10 mouse cellular contexts compared by ENCODE assay signal in genomic region chr3:37938284-37938596, GRCm38 (mm10).
A peak's percentile ranks its signal among the peaks of the same experiment; 100 is the strongest.
DNase-seq lines count a peak whose midpoint lies in the region; ATAC-seq and TF ChIP-seq lines count a peak whose summit lies in the region.
"Had no signal": no experiment of that assay in that cellular context is flagged by ENCODE, and none has a peak within 500 bp of the region (broad histone marks: within the 10 kb centered on the region; RNA-seq: fewer than 3 reads in every experiment).

No protein-coding gene starts in this region.

- no peaks in the 10 kb centered on the region for H3K36me3 ChIP-seq in kidney, embryonic 16.5 days (ENCODE audit: insufficient read depth, low read length)
- H3K36me3 ChIP-seq in midbrain, embryonic 11.5 days (ENCODE audit: control insufficient read depth, insufficient read depth, low read length) = no peaks in the 10 kb centered on the region

- ATAC-seq in kidney, embryonic 16.5 days (ENCODE audit: low FRiP score, low TSS enrichment) = no peak
- ATAC-seq in midbrain, embryonic 11.5 days (ENCODE audit: low FRiP score) = no peak

- TF ChIP-seq POLR2A in lung, adult 2 months (IDR thresholded peaks at IDR 0.05; ENCODE audit: borderline replicate concordance, extremely low read depth, low read depth, low read length) = no peak

- DNase-seq in adrenal gland, adult 2 months = peak; percentile 36
- no peak for DNase-seq in adrenal gland, postnatal 25 days
- peak; percentile 34 to 74 for DNase-seq in lung, adult 18-20 months
- DNase-seq in lung, adult 2 months = no peak
- peak; percentile 63 for DNase-seq in skeletal muscle tissue, adult 2 months (ENCODE audit: low read depth, low spot score)
- no peak for DNase-seq in right cerebral cortex, postnatal 36 days (ENCODE audit: low spot score in 2 of 2)
- no peak for DNase-seq in midbrain, embryonic 11.5 days (ENCODE audit: low spot score, missing footprints)
- DNase-seq: cerebellum, postnatal 14 days; layer of hippocampus, adult 9-11 months had no signal

- TF ChIP-seq CTCF in lung, adult 2 months (IDR thresholded peaks at IDR 0.05; ENCODE audit: insufficient read depth, low read length) = no peak

- H3K27me3 ChIP-seq in kidney, embryonic 16.5 days (ENCODE audit: insufficient read depth, low read length) = no peaks in the 10 kb centered on the region
- H3K27me3 ChIP-seq in midbrain, embryonic 11.5 days (ENCODE audit: control insufficient read depth, insufficient read depth, low read length) = no peaks in the 10 kb centered on the region

- H3K4me2 ChIP-seq in kidney, embryonic 16.5 days (replicated peaks; ENCODE audit: low read depth, low read length) = 0 out of 2 replicates have a peak overlapping the region, but pooled peaks have one; percentile 5
- H3K4me2 ChIP-seq in midbrain, embryonic 11.5 days = no peak overlapping the region

- WGBS in lung, adult 2 months = 14% methylated on average over 3 of the region's 3 CpGs
- WGBS in kidney, embryonic 16.5 days = 16% methylated on average over 3 of the region's 3 CpGs
- WGBS in midbrain, embryonic 11.5 days = 76% methylated on average over 3 of the region's 3 CpGs

- H3K9ac ChIP-seq in kidney, embryonic 16.5 days (replicated peaks; ENCODE audit: low read length) = no peak overlapping the region
- H3K9ac ChIP-seq in midbrain, embryonic 11.5 days (ENCODE audit: low read length) = no peak overlapping the region

- peaks cover 15% of the 10 kb centered on the region for H3K4me1 ChIP-seq in lung, adult 2 months (ENCODE audit: control insufficient read depth, insufficient read depth, low read length)
- peaks cover 52% of the 10 kb centered on the region for H3K4me1 ChIP-seq in kidney, embryonic 16.5 days (ENCODE audit: insufficient read depth, low read length)
- no peaks in the 10 kb centered on the region for H3K4me1 ChIP-seq in midbrain, embryonic 11.5 days (ENCODE audit: control insufficient read depth, insufficient read depth, low read length)

- H3K27ac ChIP-seq in kidney, embryonic 16.5 days (ENCODE audit: low read length) = peak overlapping the region; percentile 94
- no peak overlapping the region for H3K27ac ChIP-seq in midbrain, embryonic 11.5 days (ENCODE audit: low read depth, low read length)

- no peak overlapping the region for H3K4me3 ChIP-seq in lung, adult 2 months (replicated peaks; ENCODE audit: extremely low read depth, low read depth, low read length)
- no peak overlapping the region for H3K4me3 ChIP-seq in kidney, embryonic 16.5 days (ENCODE audit: low read length)
- no peak overlapping the region for H3K4me3 ChIP-seq in midbrain, embryonic 11.5 days (ENCODE audit: low read depth, low read length)

- no peaks in the 10 kb centered on the region for H3K9me3 ChIP-seq in kidney, embryonic 16.5 days (ENCODE audit: low read length)
- H3K9me3 ChIP-seq in midbrain, embryonic 11.5 days (ENCODE audit: control insufficient read depth, low read length) = no peaks in the 10 kb centered on the region

Comparison
In these comparisons a context has a peak if more than half of its experiments do, and no peak if none do; other contexts are left out.
1. DNase-seq: peak in adrenal gland, adult 2 months (single experiment), lung, adult 18-20 months (2 of 2) and skeletal muscle tissue, adult 2 months (single experiment); none in adrenal gland, postnatal 25 days (single experiment), lung, adult 2 months (single experiment), right cerebral cortex, postnatal 36 days (0 of 2) and midbrain, embryonic 11.5 days (single experiment).